Mouse (Mus musculus): ENCODE measurements around the gene Bex3.

The Bex3 gene

GRCm38 (mm10) chrX:136269743-136270392 is at the start of gene Bex3:
Bex3 (plus strand) TSS chrX:136270253.
- DNase-seq (ENCODE audit: low spot score in 2 of 2): peak in 1 of 2 experiments; percentile 67

GRCm38 (mm10) chrX:136223714-136224113 is 46.3 kb upstream of the Bex3 start:
- DNase-seq (ENCODE audit: low spot score in 2 of 2): no peak

DNA sequence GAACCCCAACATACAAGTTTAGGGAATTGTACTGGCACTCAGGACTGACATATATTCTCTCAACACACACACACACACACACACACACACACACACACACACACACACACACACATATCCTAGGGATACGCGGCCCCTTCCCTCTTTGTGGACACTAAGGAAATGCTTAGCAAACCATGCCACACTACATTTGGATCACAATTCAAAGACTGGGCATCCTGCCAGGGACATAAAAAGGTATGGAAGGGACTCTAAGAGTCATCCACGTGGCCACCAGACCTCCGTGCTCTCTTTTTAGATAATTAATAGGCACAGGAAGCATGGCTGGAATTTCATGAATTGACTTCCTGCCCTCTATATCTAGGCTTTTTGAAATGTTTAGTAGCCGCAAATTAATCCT is 42.3 kb upstream of the Bex3 start:
- no peak for DNase-seq (ENCODE audit: low spot score in 2 of 2)

GRCm38 (mm10) chrX:136238118-136238517 is 31.9 kb upstream of the Bex3 start:
- peak in 1 of 2 experiments; percentile 32 for DNase-seq (ENCODE audit: low spot score in 2 of 2)

DNA sequence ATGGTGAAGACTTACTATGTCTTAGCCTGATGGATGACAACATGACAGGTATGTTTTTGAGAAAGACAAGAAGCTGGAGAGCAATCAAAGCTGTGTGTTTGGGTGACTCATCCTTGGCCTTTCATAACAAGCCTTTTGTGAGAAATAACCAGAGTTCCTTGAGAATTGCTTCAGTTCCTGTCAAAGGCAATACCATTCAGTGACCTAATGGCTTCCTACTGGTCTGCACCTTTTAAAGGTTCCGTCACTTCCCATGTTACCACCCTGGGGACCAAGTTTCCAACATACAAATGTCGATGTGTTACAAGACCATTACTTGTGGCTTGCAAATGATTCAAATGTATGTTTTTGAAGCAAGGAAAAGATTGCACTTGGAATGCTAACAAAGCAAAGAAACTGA is 26.9 kb upstream of the Bex3 start:
- DNase-seq (ENCODE audit: low spot score in 2 of 2): no peak

DNA sequence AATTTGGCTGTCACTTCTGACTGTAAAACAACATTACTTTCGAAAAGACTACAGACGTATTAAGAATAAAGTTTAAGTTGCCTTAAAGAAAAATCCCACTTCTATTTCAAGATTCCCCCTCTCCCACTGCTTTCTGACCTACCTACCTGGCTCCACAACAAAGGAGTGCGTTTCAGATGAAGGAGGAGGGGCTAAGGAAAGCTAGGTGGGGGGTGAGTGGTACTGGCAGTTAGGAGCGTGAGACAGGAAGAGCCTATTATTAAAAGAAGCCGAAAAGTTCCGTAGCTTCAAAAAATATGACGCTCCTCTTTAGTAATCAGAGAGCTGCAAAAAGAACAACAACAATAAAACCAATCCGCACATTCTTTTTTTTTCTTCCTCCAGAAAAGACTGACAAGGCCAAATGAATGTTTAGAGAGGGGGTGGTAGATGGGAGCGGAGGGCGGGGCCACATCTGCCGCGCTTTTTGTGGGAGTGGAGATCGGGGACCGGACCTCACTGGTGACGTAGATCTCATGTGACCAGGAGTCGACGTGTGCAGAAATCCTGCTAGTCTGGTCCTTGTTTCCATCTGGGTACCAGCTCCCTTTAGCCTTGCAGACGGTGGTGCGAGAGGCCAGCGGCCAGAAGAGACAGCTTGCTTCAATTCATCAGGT is 25.4 kb upstream of the Bex3 start, which contains the start of gene Tceal9:
TSS of gene Tceal9 (plus strand) at position 506 of the 656 bp plus-strand sequence.
- peak; percentile 28 to 59 for DNase-seq (ENCODE audit: low spot score in 2 of 2)

DNA sequence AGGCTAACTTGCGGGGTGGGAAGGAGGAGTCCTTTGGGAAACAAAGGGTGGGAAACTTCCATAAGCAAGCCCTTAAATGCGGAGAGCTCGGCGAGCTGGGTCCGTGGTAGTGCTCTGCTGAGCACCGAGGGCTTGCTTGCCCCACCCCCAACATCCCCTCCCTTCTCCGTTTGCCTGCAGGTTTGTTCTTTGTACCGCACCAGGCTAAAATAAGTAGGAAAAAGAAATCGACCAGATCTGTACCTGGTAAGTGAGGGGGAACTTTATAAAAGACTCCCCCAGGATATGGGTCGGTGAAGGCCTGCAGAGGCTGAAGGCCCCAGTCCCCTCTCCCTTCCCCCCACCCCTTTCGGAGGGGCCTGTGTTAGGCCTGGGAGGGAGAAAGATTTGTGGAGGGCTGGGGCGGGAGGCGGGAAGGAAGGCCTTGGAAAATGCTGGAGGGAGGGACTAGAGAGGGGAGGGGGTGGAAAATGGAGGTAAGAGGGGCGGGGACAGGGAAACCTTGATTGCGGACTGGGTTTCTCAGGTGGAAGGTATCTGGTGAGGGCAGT is 24.5 kb upstream of the Bex3 start:
- peak in 1 of 2 experiments; percentile 8 for DNase-seq (ENCODE audit: low spot score in 2 of 2)

DNA sequence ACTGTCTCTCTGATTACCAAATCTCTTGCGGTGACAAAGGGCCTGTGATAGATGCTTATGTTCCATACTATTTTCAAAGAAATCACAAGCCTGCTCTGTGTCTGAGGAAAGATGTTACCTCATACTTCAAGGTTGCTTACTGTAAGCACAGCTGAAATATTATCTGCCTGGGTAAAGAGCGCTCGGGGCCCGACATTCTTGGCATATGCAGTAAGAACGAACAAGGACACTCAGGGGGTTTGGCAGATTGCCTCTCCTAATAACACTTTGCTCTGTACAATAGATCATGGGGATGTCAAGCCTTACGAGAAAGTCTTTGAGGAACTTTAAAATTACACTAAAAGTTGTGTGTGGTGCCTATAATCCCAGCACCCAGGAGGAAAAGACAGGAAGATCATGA is 21.2 kb upstream of the Bex3 start:
- no peak for DNase-seq (ENCODE audit: low spot score in 2 of 2)

GRCm38 (mm10) chrX:136249671-136250070 is 20.4 kb upstream of the Bex3 start:
- no peak for DNase-seq (ENCODE audit: low spot score in 2 of 2)

DNA sequence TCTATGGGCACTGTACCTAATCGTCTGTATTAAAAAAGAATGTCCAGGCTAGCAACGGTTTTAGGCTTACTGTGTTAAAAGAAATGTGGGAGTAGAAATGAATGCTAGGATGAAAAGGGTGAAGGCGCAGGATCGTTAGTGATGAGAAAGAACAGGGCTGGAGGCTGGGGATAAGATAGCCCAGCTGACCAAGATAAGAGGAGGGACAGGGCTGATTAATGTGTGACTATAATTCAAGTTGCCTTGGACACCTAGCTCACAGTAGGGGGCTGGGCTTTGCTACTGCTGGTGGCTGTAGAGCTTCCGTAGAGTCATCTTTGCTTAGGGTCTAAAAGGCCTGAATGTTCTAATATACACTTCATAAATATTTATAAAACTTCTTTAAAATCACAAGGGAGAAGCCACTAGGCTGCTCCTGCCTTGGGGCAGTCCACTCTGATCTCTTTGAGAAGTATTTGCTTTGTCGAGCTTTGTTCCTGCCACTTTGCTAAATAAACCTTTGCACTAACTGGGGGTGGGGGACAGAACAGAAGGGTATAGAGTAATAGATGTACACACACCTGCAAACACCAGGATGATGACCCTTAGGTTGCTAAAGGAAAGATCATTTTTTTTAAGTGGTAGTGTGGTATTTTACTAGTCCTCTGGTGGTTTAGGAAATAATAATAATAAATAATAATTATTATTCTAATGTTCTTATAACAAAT is 17.9 kb upstream of the Bex3 start:
- DNase-seq (ENCODE audit: low spot score in 2 of 2): no peak

DNA sequence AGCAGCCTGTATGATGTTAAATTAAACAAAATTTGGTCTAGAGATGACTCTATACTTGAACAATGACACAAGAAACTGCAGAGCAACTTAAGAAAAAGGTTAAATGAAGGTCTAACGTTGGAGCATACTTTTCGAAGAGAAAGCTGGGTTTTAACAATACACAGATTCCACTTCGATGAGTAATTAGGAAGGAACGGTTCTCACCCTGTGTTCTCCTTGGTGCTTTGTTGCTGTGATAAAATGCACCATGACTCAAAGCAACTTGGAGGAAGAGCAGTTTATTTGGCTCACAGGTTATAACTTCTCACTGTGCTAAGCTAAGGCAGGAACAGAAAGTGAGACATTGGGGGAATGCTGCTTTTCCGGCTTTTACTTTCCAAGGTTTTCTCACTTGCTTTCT is 2.3 kb upstream of the Bex3 start:
- DNase-seq (ENCODE audit: low spot score in 2 of 2): no peak

- no peak for DNase-seq (ENCODE audit: low spot score in 2 of 2)
These were observed 1.9 kb upstream of the Bex3 start for GRCm38 (mm10) chrX:136268173-136268572.

DNA sequence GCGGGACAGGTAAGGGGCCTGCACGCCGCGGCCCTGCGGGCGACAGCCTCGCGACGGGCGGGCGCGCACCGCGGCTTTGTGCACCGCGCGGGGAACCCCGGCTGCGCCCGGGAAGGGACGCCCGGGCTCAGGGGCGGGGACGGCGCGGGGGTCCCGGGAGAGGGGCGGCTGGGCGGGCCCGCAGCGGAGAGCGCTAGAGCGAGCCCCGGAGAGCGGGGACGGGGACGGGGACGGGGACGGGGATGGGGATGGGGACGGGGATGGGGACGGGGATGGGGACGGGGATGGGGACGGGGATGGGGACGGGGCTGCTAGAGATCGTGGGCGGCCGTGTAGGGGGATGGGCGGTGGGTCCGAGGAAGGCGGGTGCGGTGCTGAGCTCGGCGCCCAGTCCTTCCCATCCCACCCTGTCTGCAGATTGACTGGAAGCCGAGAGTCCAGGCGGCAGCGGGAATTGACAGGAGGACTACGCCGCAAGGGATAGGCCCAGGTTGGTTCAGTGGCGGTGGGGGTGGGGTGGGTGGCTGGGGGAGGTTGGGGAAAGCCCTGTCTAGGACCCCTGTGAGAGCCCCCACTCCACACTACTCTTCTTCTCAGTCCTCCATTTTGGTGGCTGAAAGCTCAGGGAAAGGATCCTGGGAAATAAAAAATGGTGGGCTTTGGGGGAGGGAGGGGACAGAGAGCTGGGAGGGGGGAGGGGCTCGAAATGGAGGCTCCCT is 499 bp downstream of the Bex3 start:
- DNase-seq (ENCODE audit: low spot score in 2 of 2): peak in 1 of 2 experiments; percentile 36

DNA sequence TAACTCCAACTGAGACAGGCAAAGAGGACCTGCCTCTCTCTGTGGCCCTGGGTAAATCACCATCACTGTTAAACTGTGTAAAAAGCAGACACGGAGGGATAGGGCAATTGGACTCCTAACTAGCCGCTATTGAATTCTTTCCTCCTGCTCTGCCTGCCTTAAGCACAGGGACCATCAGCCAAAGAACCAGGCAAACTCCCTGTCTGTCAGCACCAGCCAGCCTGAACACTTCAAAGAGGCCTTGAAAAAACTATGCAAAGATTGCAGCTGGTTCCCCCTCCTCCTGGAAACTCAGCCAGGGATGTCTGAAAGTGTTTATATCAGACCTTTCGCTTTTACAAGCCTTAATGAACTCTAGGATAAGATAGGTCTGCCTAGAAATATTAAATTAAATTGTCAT is 4.5 kb downstream of the Bex3 start:
- no peak for DNase-seq (ENCODE audit: low spot score in 2 of 2)

GRCm38 (mm10) chrX:136275386-136275785 is 5.3 kb downstream of the Bex3 start:
- no peak for DNase-seq (ENCODE audit: low spot score in 2 of 2)

GRCm38 (mm10) chrX:136277577-136277976 is 7.5 kb downstream of the Bex3 start:
- no peak for DNase-seq (ENCODE audit: low spot score in 2 of 2)

GRCm38 (mm10) chrX:136278401-136278800 is 8.3 kb downstream of the Bex3 start:
- no peak for DNase-seq (ENCODE audit: low spot score in 2 of 2)

- no peak for DNase-seq (ENCODE audit: low spot score in 2 of 2)
These were observed 9.4 kb downstream of the Bex3 start for GRCm38 (mm10) chrX:136279410-136279809.

DNA sequence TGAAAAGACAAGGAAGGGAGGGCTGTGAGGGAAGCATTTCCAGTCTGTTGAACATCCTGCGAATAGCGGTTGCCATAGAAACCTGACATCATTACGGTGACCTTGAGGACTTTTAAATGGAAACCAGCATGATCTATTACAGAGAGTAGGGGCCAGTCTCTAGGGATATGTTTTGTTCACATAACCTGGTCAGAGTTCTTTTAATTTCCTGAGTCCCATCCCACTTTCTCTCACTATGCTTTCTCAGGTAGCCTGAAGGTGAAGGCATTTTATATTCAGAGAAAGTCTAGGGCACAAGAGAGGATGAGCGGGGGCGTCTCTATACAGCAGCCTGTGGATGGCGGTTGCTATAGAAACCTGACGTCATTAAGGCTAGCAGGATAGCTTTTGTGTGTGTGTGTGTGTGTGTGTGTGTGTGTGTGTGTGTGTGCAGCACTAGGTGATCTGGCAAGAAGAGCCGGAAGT is 20.8 kb downstream of the Bex3 start:
- peak in 1 of 2 experiments; percentile 42 for DNase-seq (ENCODE audit: low spot score in 2 of 2)

DNA sequence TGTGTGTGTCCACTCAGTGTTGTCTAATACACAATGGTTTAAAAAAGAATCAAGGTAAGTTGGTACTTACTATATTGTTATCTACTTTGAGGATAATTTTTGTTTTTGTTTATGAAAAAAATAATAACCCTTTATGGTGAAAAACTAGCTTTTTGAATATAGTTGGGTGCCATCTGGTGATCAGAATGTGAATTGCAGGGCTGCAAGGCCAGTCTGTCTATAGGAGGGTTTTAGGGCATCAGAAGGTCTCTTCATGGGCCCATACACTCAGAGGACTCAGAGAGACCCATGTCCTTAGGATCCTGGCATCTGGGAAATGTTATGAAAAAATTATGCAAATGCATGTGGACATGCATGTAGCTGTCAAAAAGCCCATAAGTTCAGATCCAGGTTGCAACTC is 34.2 kb downstream of the Bex3 start:
- DNase-seq (ENCODE audit: low spot score in 2 of 2): peak in 1 of 2 experiments; percentile 47

DNA sequence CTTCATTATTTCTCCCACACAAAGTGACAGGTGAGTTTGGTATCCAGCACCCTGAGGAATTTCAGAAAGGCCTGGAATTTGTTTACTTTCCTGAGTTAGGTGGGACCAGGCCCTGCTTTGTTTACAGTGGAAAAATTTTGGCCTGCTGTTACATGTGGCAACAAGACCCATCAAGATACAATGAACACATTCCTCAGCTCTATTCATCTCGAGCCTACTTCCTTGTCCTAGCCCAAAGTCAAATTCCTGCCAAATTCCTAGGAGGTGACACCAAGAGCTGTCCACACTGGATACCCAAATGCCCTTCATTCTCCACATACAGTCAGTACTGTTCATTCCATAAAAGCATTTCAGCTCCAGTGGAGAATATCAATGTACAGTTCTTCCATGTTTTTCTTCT is 36.1 kb downstream of the Bex3 start:
- DNase-seq (ENCODE audit: low spot score in 2 of 2): no peak

DNA sequence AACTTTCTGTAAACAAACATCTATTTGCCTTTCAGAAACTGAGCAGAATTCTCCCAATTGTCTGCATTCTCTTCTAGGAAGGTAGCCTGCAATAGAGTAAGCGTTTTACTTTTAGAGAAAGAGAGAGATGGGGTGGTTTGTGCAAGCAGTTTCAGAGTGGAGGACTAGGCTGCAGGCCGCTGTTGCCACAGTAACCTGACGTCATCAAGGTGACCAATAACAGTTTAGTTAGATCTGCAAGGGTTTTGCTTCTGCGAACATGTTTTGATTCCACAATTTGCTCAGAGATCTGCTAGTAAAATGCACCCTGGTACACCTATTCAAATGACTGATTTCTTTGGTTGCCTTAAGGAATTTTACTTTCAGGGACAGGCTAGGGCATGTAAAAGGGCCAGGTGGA is 43.2 kb downstream of the Bex3 start:
- DNase-seq (ENCODE audit: low spot score in 2 of 2): no peak
